Mouse (Mus musculus) kidney, postnatal 14 days (tissue): ENCODE results near the gene Ppp4r1.

Source experiments
- DNase-seq: peaks from one replicate; pipeline ENCODE4 v3.0.0; 2022; ENCODE audit warnings: mixed read lengths

Gene Ppp4r1

DNA sequence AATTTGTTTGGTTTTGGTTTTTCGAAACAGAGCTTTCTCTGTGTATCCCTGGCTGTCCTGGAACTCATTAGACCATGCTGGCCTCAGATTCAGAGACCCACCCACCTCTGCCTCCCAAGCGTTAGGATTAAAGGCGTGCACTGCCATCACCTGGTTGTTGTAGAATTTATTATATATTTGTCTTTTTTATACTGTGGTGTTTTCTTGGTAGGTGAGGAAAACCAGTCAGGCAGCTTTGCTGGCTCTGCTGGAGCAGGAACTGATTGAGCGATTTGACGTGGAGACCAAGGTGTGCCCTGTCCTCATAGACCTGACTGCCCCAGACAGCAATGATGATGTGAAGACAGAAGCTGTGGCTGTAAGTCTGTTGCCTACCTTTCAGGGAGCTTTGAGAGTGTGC lies 28.7 kb downstream of the Ppp4r1 start:
- no peak for DNase-seq

DNA sequence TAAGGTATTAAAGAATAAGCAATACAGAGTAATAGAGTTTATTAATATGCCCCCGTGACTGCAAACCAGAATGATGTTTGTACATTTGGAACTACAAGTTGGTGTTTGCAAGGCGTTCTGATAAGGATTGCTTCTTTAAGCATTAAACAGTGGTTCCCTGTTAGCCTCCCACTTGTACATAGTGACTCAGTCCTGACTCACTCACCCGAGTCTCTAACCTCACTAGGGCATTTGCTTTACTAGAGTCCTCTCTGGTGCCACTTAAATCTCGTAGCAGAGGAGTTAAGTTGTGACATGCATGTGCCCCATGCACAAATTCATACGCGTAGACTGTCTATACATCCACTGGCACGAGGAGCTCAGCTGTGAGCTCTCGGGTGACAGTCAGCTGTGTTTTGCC lies 31.4 kb downstream of the Ppp4r1 start:
- no peak for DNase-seq

DNA sequence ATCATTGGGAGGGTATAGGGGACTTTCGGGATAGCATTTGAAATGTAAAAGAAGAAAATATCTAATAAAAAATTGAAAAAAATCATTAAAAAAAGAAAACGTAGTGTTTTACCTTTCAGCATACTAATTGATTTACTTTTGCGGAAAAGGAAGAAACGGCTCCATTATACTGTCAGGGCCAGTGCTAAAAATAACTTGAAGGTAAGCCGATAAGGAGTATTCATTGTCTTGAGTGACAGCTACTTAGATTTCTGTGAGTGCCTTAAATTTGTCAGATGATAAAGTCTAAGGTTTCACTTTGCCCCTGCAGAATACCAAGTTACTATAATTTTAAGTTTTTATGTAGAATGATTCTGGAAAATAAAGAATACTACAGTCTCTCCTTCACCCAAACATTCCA lies 37.8 kb downstream of the Ppp4r1 start:
- DNase-seq: no peak

DNA sequence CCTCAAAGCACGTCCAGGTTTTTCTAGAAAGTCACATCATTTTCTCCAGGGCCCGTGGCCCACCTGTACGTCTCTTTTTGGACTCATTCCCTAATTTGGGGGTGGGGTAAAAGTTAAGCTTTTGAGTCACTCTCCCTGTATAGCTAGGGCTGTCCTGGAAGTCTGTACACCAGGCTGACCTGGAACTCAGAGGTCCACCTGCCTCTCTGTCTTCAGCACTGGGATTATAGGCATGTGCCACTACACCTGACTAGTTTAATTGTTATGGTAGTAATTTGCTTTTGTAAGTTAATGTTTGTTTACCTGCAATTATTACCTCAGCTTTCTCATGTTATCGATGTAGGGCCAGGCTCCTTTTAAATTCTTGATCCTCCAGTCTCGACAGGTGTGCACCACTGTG lies 40.0 kb downstream of the Ppp4r1 start:
- no peak for DNase-seq

DNA sequence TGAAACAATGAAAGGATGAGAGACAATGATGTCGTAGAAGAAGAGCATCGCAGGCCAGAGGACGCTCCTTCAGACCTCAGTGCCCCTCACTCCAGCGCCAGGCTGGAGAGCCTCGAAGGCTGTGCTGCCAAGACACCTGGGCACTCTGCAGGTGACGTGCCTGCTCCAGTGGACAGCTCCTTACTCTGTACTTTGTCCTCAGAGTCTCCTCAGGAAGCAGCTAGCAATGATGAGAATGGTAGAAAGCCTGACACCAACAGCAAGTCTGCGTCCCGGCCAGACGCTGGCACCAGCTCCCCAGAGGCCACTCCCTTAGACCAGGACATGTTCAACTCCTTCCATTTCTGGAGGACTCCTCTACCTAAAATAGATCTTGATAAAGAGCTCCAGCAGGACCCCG lies 41.9 kb downstream of the Ppp4r1 start:
- DNase-seq: no peak

DNA sequence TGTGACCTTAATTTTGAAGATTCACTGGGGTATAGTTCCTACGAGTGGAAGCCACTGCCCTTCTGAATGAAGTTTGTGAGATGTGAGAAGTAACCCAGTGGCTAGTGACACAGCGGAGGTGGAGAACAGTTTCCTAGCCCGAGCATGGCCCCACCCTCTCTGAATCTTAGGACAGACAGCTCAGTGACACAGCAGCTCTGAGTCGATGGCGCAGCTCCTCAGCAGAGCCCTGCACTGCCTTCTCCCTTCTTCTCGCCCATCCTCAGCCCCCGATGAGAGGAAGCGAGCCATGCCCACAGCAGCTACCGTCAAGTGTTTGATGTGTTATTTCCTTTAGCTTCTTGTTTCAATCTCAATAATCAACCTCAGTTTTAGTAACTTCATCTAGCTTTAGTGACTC lies 43.9 kb downstream of the Ppp4r1 start:
- no peak for DNase-seq

DNA sequence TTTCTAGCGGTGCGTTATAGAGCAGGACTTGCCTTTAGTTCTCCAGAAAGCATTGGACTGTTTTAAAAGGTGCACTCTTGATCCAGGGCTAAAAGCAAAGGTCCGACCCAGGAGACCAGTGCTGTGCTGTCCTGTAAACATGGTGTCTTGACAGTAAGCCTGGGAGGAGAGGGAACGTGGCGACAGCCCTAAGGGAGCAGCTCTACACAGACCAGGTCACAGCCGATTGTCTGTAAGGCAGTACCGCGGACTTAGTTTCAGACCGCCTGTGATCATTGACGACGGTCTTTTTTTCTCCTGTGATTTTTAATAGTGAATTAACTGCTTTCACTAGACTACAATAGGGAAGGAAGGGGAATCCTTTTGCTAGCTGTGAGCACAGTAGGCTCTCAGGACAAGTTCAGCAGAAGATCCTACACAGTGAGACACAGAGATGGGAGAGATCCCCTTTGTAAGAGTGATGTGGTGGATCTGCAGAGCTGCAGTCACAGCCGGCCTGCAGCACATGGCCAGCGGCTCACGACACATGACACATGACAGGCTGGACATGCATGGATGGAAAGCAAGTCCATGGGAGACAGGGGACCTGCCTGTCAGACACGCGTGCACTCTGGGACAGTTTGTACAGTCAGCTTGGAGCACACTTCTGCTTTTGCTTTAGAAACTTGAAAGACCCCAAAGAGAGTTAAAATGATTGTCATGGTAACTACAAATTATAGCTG lies 44.9 kb downstream of the Ppp4r1 start:
- no peak for DNase-seq

DNA sequence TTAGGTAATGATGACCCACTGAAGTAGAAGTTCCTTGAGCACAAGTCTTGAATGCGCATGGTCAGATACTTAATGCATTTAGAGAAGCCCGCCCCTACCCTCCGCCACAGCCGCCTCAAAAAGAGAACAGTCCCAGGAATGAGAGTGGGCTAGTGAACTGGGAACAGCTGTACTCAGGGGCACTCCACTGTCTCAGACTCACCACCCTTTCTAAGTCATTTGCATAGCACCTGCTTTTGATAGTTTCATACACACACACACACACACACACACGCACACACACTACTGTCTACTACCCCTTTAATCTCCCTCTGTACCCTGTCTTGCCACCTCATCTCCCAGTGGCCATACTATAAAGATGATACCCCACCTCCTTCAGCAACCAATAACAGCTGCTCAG lies 45.5 kb downstream of the Ppp4r1 start:
- DNase-seq: no peak

DNA sequence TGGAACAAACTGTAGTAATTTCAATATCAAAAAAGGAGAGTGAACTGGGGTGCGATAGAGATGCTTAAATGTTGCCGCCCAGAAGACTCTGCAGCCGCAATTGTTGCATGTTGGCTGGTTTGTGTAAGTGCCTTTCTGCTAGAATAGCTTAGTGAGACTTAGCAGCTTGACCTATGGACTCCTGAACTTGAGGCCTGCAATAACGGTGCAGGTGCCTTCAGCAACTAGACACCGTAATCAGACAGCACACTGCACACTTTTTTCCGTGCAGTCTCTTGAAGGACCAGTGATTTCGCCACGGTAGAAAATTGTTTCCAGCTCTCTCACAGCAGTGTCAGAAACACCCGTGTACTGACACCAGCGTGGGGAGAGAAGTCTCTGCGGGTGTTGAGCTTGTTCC lies 46.6 kb downstream of the Ppp4r1 start:
- no peak for DNase-seq

DNA sequence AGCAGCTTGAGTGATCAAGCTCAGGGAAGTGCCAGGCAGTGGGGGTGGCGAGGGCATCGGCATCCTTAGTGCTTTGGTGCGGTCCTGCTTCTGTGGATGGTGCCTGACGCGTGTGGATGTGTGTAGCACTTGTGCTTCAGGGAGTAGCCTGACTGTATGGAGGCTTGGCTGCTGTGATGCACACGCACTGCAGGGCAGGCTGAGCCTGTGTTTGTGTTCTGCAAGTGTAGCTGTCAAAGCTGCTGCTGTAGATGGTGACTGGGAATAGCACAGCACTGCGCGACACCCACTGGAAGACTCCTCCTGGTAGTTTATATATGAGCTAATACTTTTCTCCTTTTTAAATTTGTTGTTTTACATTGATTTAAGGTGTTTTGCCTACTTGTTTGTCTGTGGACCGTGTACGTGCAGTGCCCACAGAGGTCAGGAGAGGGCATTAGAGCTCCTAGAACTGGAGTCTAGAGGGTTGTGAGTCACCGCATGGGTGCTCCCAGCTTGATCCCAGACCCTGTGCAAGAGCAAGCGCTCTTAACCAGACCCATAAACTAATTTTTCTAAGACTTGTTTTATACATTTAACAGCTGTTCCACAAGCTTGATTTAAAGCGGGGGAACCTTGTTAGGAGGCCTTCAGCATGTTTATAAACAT lies 48.0 kb downstream of the Ppp4r1 start:
- DNase-seq: peak; percentile 29

DNA sequence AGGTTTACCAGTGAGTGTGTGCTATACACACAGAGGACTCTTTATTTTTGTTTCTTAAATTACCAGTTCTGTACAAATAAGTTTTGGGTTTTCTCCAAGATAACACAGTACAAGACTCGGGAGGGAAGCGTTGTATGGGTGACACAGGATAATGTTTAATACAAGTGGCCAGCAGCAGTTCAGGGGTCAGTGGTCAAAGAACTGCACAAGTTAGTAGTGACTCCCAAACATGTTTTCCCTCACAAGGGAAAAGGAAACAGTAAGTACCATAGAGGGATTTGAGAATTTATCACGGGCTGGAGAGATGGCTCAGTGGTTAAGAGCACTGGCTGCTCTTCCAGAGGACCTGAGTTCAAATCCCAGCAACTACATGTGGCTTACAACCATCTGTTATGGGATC lies 51.5 kb downstream of the Ppp4r1 start:
- peak; percentile 26 for DNase-seq

DNA sequence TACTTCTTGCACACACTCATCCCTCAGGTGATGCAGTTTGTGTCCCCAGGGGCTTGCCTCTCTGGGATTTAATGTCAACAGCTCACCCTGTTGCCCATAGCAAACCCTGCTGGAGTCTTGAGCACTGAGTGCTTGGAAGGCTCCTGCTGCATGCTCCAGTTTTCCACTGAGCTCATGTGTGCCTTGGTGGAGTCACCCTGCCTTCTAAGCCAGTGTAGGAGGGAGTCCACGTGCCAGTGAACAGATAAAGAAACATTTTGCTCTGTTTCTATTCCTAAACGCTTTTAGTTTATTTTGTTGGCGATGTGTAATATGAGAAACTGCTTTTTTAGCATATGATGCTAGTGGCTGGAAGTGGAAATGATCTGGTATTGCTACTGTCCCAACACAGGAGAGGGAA lies 54.4 kb downstream of the Ppp4r1 start:
- no peak for DNase-seq

DNA sequence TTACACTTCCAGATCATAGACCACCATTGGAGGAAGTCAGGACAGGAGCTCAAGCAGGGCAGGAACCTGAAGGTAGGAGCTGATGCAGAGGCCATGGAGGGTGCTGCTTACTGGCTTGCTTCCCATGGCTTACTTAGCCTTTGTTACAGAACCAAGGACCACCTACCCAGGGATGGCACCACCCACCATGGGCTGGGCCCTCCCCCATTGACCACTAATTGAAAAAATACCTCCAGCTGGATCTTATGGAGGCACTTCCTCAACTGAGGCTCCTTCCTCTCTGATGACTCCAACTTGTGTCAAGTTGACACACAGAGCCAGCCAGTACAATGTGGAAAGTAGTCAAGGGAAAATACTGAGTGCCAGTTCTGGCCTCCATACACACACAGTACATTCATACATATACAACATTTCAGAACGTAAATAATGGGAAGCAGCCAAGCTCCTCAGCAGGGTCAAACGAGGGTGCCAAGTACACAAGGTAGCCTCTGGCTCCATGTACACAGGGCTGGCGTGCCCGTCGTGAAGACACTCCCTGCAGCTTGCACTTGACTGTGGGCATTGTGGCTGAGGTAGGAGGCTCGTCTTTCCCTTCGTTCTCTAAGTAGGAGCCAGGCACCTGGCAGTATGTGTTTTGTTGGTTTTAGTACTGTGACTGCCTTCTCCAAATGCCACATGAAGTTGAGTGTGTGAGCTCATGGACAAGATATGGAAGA lies 57.3 kb downstream of the Ppp4r1 start:
- no peak for DNase-seq

DNA sequence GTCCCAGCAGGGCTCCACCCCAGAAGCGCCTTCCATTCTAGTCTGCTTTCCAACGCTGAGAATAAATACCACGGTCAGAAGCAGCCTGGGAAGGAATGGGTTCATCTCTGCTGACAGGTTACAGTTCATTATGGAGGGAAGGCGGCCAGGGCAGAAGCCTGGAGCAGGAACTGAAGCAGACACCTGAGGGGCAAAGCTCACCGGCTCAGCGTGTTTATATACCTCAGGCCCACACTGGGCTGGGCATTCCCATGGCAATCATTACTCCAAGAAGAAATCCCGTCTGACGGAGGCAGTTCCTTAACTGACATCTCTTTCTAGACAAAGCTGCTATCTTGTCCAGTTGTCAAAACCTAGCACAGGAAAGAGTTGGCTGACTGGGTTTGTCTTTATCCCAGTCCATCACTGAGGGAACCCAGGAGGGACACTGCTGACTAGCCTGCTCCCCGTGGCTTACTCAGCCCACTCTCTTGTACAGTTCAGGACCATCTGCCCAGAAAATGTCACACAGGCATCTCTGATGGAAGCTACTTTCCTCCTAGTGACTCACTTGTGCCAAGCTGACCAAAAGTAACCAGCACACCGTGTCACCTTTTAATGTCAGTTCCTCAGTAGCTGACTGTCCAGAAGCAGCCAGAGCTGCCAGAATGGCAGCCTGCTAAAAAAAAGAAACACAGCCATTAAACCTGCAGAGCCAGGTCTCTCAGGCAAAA lies 60.5 kb downstream of the Ppp4r1 start:
- DNase-seq: peak; percentile 68

DNA sequence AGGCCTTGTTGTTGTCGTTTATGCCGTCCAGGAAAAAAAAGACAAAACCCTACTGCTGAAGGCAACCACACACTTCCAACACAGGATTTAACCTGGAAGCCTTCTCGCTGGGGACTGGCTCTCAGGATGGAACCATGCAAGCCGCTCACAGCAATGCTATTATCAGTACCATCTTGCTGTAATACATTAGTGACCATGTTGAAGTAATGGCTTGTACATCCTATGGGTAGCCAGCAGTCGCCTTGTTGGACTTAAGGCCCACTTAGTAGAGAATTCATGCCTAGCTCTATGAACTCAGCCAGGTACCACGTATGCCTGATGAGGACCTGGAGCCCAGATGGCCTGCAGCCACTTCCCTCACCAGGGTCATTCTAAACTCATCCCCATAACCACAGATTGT lies 63.0 kb downstream of the Ppp4r1 start:
- no peak for DNase-seq

DNA sequence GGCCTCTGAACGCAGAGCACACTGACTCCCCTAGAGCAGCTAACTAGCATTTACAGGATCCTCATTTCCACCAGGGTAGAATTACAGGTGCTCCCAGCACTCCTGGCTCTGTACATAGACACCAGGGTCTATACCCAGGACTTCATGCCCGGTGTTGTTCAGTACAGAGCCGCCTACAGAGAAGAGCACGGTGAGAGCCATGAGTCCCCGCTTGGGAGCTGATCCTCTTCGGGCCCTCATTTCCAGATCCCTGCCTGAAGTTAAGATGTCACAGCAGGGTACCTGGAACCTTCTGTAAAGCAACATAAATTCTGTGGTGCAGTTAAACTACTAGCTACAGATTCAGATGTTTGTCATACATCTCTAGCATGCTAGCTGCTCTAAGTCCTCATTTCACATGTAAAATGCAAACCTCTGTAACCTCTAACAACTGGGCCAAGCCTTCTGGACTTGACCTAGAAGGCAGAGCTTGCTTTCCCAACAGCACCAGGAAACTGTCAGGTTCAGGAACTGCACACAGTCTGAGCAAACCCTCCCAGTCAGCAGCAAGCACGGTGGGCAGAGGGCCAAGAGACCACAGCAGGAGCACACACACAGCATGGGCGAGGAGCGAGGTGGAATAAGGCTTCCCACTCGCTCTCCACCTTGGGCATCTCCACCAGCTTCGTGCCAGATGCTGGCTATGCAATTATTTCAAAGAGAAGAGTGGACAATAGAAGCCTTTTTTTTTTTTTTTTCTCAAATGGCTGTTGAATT lies 65.5 kb downstream of the Ppp4r1 start:
- DNase-seq: no peak

DNA sequence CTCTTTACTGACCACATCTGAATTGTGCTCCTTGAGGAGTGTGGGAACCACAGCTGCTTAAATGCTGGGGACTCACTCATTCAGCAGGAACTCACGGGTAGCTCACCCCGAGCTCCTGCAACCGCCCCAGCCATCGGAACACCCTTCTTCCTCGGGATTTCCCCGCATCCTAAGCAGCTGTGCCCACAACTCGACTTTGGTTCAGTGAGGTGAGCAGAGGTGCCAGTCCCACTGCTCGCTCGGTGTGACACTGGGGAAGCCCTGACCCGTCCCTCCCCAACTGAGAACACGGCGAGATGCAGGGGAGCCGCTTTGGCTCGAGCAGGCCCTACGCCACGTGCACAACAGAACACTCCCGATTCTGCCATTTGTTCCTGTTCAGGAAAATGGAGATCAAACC lies 68.1 kb downstream of the Ppp4r1 start:
- DNase-seq: no peak

DNA sequence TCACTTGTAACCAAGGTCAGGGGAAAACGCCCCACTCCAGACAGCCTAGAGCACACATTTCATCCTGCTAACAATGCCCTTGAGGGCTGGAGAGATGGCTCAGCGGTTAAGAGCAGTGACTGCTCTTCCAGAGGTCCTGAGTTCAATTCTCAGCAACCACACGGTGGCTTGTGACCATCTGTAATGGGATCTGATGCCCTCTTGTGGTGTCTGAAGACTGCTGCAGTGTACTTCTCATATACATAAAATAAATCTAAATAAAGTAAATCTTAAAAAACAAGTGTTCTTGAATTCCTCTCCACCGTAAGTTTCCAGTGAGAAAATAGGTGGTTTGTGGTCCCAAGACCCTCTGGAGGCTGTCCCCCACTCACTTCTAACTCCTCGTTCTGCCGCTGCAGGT lies 69.4 kb downstream of the Ppp4r1 start:
- DNase-seq: no peak

DNA sequence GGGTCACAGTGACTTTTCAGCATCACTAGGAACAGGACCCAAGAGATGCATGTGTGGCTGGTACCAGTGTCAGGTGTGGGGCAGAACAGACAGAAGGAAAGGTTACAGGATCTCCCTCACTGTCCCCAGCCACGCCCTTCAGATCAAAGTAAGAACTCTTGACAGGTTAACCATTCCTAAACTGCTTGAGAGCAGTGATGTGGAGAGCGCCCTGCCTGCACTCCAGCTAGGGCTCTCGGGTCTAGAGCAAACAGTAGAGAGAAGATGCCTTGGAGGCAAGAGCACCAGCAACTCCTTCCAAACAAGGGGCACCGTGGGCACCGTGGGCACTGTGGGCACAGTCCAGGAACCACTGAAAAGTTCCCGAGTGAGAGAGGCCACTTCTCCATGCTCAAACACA lies 71.0 kb downstream of the Ppp4r1 start:
- peak; percentile 34 for DNase-seq

DNA sequence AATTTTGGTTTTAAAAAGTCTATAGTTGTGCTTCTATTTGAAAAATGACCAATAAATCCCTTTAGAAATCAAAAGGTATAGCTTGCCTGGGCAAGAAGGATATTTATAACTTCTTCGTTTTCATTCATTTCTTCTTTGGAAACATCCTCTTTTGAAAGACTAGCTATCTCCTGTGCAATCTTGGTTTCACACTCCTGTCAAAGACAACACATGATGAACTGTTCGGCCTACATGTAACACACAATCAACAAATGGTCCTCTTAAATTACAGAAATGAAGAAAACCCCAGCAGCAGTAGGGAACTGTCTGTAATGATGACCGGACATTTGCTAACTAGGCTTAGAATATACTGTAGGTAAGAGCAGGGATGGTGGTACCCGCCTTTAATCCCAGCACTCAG lies 71.6 kb downstream of the Ppp4r1 start:
- no peak for DNase-seq

DNA sequence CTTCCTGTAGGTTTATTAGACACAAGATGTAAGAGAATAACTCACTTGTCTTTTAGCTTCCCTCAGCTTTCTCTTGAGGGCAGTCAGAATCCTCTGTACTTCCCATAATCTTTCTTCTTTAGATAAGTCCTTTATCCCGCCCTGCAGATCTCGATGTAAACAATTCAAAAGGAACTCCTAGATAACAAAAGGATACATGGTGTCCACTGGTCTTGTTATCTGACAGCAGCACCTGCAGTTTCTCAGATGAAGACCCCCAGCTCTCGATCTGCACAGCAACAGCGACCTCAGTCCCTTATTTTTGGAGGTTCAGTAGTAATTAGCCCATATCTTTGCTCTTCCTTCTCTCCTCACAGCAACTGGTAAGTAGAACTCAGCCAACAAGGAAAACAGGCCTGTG lies 75.2 kb downstream of the Ppp4r1 start:
- DNase-seq: no peak

DNA sequence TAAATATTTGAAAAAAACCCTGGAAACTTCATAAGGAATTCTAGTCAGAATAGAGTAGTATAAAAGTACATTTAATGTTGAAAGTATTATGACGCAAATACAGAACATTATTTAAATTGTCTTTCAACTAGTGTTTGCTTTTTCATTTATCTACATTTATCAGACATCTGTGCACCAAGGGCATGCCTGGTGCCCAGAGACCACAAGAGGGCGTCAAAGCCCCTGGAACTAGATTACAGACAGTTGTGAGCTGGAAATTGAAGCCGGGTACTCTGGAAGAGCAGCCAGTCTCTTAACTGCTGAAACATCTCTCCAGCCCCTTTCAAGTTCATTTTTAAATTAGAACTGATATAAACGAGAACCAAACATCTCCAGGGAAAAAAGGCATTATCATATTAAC lies 80.2 kb downstream of the Ppp4r1 start:
- peak; percentile 41 for DNase-seq

DNA sequence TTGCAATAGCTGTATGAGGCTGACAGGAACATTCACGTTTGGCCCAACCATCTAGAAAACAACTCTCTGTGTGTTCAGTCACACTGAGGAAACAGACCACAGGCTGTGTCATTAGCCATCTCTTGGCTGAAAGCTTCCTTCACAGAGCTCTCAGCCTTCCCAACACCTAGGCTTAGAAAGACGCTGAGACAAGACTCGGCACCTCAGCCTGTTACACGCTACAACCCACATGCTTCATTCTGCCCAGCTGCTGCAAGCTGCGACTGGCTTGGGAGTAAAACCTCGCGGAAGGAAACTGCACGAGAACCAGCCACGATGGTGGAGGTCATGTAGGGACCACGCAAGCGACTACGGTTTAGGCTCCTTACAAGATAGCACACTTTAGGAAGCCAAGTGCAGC lies 81.5 kb downstream of the Ppp4r1 start:
- no peak for DNase-seq
